Mouse (Mus musculus): ENCODE measurements around the gene Fshr.

Fshr gene

GRCm38 (mm10) chr17:89034627-89035026, 165.8 kb downstream of the Fshr start:
- no peak for DNase-seq (ENCODE audit: low spot score in 2 of 2)

- no peak for DNase-seq (ENCODE audit: low spot score in 2 of 2)
These were observed 167.5 kb downstream of the Fshr start for GRCm38 (mm10) chr17:89032981-89033380.

- DNase-seq (ENCODE audit: low spot score in 2 of 2), result no peak
These were observed 181.0 kb downstream of the Fshr start for GRCm38 (mm10) chr17:89019518-89019917.

GRCm38 (mm10) chr17:89017002-89017401, 183.5 kb downstream of the Fshr start:
- DNase-seq (ENCODE audit: low spot score in 2 of 2), result no peak

GRCm38 (mm10) chr17:89013691-89014090, 186.8 kb downstream of the Fshr start:
- no peak for DNase-seq (ENCODE audit: low spot score in 2 of 2)

- no peak for DNase-seq (ENCODE audit: low spot score in 2 of 2)
These were observed 191.4 kb downstream of the Fshr start for GRCm38 (mm10) chr17:89009117-89009516.

- DNase-seq (ENCODE audit: low spot score in 2 of 2), result no peak
These were observed 191.8 kb downstream of the Fshr start for GRCm38 (mm10) chr17:89008680-89009079.

- DNase-seq (ENCODE audit: low spot score in 2 of 2), result no peak
These were observed 194.5 kb downstream of the Fshr start for GRCm38 (mm10) chr17:89005959-89006358.

- no peak for DNase-seq (ENCODE audit: low spot score in 2 of 2)
These were observed 200.6 kb downstream of the Fshr start for GRCm38 (mm10) chr17:88999907-89000306.

- no peak for DNase-seq (ENCODE audit: low spot score in 2 of 2)
These were observed 202.2 kb downstream of the Fshr start for GRCm38 (mm10) chr17:88998243-88998642.

GRCm38 (mm10) chr17:88991238-88991637, 209.2 kb downstream of the Fshr start:
- DNase-seq (ENCODE audit: low spot score in 2 of 2), result no peak

GRCm38 (mm10) chr17:88980708-88981355, 219.6 kb downstream of the Fshr start:
- no peak for DNase-seq (ENCODE audit: low spot score in 2 of 2)

- DNase-seq (ENCODE audit: low spot score in 2 of 2), result no peak
These were observed 225.9 kb downstream of the Fshr start for GRCm38 (mm10) chr17:88974538-88974937.

- no peak for DNase-seq (ENCODE audit: low spot score in 2 of 2)
These were observed 234.4 kb downstream of the Fshr start for GRCm38 (mm10) chr17:88966028-88966427.

GRCm38 (mm10) chr17:88954011-88954410, 246.5 kb downstream of the Fshr start:
- DNase-seq (ENCODE audit: low spot score in 2 of 2), result peak in 1 of 2 experiments; percentile 61

- DNase-seq (ENCODE audit: low spot score in 2 of 2), result no peak
These were observed 262.3 kb downstream of the Fshr start for GRCm38 (mm10) chr17:88938153-88938681.

- peak in 1 of 2 experiments; percentile 10 for DNase-seq (ENCODE audit: low spot score in 2 of 2)
These were observed 262.9 kb downstream of the Fshr start for GRCm38 (mm10) chr17:88937341-88938152.

- no peak for DNase-seq (ENCODE audit: low spot score in 2 of 2)
These were observed 263.5 kb downstream of the Fshr start for GRCm38 (mm10) chr17:88936941-88937340.

Measured in cerebellum, postnatal 4 days (tissue).